Mouse (Mus musculus) retina, adult 2 months (tissue): ENCODE measurements around the gene Ptpre.
"Not testable (repeated sequence)": the region's sequence is repeated elsewhere in the genome, so short reads cannot be mapped to it uniquely, and the experiment has no call there.

Experiments
- DNase-seq: peaks from one replicate; pipeline ENCODE4 v3.0.0-alpha.2; 2012; ENCODE audit warnings: low read depth, low spot score

Gene Ptpre

DNA sequence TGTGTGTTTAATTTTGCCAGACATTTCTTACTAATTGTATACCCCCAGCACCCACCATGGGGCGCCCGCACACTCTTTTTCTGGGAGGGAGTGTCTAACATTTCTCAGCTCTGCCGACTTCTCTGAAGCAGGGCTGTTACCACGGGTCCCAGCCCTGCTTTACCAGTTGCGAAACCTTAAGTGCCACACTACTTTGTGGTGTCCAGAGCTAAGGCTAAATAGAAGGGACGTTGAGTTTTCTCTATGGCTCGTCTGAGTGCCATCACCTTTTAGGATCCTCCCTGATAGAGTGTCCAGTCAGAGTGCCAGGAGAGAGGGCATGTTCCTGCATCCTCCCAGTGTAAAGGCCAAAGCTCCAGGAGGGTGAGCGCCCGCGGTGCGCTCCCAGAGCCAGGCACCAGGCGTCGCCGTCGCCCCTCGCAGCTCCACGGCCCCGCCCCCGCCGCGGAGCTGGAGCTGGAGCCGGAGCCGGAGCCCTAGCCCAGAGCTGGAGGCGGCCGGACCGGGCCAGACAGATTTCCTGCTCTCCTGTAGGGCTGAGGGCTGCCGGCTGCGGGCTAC is at the start of gene Ptpre:
Gene Ptpre, plus strand, starts transcription at position 141 of the 561 bp plus-strand sequence.
- DNase-seq, result peak; percentile 16

DNA sequence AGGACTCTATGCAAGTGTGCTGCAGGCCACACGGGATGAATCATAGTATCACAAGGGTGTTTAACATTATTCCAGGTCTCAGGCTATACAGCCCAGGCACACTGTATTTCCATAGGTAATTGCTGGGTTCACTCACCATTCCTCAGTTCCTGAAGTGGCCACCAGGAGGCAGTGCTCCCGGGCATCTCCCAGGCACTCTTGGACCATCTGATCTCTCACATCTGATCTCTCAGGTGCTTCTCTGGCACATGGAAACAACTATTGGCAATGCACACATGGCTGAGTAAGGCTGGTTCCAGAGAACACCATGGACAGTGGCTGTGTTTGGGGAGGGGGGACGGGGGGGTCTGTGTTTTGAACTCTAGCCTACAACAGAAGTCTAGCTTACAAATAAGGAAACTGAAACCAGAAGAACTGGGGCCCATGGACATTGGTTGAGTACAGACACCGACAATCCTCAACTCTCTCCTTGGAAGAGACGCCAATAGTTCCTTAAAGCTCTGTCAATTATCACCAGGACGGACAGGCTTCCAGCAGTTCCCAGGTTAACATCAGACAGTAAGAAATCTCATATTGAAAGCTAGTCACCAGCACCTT is 49.0 kb upstream of the Ptpre start:
- no peak for DNase-seq

DNA sequence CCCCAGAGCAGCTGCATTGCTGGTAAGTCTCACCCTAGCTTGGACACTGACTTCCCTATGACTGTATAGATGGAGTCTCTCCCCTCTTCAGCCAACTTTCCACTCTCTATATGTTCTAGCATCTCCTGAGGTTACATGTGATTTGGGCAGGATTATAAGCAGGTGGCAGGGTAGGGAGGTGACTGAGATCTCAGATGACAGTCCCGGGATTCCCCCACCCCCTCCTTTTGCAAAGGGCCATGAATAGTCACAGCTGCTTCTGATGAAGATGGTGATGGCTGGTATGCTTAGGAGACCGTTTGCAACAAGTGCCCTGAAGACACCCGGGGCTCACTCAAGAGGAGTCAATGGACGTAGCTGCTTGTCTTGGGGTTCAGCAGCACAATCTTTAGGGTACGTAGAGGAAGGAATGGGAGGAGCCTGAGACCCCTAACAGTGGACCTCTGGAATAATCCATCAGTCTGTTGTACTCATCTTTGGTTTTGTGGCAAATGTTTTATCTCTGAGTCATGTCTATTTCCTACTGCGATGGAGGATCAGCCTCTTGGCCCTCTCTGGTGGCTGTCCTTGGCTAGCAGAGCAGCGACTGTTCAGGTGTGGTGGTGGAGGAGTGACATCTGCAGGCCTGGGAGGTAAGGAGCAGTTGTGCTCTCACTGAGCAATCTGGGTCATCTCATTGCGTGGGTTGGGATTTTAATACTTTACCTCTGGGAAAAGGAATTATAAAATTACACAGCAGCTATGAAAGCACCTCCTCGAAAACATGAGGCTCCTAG is 47.4 kb upstream of the Ptpre start:
- DNase-seq, result no peak

DNA sequence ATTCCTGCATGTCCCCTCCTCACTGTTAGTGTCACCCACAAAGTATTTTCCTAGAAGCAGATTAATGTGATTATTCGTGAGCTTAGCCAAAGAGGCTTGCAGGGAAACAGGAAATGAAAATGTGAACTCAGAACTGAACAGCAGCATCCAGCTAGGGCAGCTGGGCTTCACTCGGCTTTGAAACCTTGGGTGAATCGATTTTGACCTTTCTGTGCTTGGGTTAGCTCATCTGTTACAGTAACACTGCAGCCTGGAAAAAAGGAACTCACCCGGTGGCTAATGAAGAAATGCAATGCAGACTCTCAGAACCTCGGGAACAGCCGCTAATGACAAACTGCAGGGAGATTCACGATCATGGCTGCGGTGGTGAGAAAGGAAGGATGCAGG is 46.8 kb upstream of the Ptpre start:
- no peak for DNase-seq

DNA sequence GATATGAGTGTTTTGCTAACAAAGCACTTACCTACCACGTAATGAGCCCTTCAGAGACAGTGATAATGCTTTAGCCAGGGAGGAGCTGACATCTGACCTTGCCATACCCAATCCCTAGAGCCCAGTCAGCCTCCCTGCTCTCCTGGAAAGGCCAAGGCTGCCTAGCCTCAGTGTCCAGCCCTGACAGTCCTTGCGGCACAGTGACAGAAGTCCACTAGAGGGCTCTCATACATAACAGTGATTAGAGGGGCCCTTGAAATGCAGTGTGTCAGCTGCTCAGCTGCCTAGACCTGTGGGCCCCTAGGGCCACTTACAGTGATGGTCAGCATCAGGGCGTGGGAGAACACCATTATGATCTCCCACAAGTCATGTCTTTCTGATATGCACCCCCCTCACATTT is 42.0 kb upstream of the Ptpre start:
- no peak for DNase-seq

DNA sequence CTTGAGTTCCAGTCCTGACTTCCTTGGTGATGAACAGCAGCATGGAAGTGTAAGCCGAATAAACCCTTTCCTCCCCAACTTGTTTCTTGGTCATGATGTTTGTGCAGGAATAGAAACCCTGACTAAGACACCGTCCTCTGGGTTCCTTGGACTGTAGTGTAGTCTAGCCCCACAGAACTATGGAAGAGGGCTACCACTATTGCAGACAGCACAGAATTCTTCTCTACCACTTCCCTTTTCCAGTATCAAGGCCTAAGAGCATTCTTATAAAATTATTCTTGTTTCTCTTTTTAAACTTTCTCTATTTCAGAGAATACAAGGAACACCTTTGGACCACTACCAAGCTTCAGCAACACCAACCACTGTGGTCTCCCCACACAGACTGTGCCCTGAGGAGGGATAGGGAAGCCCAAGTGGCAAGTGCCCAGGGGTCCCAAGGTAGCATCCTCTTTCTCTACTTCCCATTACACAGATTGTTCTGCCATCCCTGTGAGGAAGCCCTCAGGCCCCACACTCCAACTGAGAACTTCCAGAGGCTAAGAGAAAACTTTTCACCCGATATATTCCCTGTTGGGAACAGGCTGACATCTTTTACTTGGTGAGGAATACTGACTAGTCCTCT is 38.6 kb upstream of the Ptpre start:
- DNase-seq, result no peak

DNA sequence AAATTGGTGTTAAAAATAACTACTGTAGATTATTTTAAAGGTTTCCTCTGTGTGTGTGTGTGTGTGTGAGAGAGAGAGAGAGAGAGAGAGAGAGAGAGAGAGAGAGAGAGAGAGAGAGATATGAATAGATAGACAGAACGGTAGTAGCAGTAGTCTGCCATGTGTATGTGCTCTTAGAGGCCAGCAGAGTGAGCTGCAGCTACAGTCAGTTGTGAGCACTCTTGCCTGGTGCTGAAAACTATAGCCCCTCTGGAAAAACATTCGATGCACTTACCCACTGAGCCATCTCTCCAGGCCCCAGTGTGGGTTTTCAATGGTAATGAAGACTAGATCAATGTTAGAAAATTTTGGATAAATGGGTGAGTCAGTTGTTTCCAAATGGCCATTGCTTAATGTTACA is 37.9 kb upstream of the Ptpre start:
- DNase-seq, result no peak

DNA sequence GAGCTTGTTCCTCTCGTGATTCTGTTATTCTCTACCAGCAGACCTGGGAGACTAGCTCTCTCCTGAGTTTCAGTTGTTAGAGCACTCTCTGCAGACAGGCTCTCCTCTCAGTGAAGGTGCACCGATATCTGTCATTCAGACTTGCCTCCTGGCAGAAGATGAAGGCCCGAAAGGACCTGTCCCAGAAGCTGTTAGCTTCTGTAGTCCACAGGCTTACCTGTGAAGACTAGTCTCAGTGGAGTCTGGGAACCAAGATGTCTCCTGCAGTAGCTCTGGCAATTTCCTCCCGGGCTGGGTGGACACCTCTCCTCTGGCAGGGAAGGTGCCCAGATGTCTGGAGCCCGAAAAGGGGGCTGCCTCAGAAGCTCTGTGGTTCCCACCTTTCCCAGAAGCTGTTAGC is 30.8 kb upstream of the Ptpre start:
- not testable (repeated sequence) for DNase-seq

DNA sequence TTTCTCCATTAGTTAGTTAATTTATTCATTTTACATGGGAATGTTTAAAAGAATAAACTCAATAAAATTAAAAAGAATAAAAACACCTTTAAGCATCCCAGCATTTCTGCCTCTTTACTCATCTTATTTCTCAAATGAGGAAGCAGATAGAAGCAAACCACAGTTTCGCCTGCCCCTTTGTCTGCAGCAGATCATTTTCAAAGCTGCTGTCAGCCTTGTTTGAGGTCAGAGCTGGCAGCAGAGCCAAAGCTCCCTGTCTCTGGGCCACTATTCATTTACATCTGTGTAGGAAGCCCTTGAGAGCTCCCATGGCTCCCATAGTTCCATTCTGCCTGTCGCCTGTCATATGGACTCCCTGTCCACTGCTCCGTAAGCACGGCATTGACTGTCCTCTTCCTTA is 28.7 kb upstream of the Ptpre start:
- DNase-seq, result no peak

DNA sequence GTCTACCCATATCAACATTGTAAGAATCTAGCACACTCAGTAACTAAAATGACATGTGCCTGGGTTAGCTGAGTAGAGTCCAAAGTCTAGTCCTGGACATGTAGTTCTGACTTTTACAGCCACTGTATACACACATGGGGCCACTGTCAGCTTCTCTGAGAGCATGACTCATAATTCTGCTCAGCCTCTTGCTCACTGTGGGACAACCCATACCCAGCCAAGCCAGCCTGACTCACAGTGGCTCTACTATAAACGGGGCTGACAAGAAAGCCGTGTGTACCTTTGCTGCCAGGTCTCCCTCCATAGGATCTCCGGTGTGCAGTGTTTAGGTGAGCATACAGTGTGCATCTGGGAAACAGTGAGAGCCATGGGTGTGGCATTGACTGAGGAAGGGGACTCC is 28.0 kb upstream of the Ptpre start:
- no peak for DNase-seq

DNA sequence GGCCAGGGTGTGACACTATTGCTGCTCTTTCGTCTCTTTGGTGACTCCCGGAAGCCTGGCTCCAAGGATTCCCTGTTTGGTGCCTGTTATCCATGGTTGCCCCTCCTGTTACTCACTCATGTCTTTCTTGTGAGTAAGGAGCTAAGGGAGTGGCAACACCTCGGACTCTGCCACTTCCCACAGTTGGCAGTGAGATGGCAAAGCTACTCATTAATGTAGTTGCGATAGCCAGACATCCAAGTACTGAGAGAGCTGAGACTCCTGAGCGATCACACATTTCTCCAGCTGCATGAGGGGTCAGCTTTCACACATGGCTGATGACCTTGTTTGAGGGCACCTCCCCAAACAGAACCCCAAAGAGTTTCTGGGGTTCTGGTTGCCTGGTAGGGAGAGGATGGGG is 26.9 kb upstream of the Ptpre start:
- DNase-seq, result no peak

DNA sequence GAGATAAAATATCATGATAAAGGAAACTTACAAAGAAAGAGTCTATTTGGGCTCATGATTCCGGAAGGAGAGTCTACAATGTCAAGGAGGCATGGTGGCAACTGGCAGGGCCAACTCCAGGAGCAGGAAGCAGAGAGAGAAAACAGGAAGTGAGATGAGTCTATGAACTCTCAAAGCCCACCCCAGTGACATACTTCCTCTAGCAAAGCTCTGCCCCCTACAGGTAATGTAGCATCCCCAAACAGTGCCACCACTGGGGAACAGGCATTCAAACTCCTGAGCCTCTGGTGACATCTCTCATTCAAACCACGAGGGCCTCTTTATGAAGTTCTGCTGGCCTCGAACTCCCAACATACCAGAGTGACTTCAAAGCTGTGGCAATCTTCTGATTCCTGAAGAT is 25.6 kb upstream of the Ptpre start:
- DNase-seq, result no peak

DNA sequence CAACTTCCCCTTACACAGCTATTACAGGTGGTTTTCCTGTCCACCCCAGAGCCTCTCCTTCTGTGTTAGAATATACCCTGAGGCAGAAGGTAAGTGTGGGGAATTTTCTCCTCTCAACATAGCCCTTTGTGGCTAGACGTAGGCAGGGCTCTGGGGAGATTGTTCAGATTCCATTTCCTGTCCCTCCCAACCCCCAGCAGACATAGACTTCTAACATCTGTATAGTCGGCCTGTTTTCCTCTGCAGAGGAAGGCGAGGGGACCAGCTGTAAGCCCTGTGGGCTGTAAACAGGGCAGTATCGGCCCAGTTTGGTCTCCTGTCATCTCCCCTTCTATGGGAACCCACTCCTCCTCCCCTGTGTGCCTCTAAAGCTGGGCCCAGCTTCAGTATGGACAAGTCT is 20.1 kb upstream of the Ptpre start:
- DNase-seq, result no peak

DNA sequence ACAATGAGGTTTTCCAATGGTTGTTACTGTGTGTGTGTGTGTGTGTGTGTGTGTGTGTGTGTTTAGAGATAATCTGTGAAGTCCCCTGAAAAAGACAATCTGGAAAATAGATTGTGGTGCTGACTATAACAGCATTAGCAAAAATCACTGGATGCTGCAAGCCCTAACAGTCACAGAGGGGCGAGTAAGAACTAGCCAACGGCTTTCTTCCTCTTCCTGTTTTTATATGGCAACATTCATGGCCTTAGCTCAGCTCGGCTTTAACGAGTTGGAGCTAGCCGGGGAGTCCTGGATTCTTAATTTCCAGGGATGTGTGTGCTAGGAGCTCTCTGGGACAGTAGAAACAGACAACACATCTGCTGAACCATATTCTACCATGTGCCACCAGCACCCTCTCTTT is 17.0 kb upstream of the Ptpre start:
- no peak for DNase-seq

DNA sequence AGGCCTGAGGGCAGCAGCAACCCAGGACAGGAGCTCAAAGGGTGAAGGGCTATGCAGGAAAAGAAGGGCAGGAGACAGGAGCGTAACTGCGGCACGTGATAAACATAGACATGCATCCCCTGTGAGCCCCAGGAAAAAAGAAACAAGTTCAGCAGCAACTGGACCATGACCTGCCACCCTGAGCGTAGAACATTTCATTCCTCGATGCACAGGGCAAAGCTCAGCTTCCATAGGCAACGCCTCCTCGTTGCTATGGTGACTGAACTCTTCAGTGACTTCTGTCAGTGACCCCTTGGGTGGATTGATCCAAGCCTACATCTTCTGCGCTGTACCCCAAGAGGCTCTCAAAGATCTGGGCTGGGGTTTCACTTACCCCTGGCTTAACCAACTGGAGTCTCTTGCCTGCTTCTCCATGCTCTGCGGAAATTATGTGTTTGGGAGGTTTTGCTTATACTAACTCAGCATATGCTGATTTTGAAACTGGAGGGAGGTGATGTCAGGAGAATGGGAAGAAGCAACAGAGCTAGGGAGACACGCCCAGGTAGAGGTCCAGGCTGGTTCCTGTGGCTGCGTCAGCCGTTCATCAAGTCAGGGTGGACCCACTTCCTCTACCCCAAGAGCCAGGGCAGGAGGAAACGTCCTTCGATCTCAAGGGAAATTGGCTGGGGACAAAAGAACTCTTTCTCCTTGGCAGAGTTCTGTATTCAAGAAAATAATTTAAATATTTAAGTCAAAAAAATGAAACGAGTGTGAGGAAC is 15.3 kb upstream of the Ptpre start:
- no peak for DNase-seq

DNA sequence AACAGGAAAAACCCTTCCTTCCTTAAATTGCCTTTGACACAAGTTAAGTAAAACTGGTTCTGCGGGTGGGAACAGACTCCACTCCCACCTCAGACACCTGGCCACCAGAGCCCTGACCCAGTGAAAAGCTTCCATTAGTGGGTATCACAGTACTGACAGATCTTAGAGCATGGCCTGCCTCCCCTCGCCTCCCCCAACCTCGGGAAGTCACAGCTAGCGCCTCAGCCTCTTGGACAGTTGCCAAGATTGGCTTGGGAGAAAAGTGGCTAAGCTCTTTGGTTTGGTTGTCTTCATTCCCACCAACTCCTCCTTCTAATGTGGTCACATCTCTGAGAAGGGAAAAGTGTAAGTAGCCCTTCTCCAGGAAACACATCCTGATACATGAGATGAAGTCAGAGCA is 13.3 kb upstream of the Ptpre start:
- no peak for DNase-seq

DNA sequence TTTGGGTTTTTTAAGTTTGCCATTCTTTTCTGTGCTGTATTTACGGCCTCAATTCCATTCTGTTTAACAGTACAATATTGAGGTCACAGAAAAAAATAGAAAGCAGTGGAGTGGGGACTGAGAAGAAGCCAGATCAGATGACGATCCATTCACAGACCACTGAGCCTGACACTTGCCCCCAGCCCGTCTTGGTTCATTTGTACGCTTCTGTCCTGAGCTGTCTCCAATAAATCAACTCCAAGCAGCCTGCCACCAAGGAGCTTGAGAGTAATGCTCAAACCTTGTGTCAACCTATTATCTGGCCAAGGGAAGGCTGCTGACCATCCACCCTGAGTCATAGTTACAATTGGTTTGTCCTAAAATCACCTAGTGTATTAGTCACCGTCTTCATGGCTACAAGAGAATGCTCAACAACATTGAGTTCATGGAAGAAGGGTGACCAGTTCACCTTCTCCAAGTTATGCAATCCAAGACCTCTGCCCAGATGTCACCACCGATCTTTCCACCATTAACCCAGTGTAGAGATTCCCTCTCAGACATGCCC is 12.8 kb upstream of the Ptpre start:
- no peak for DNase-seq

DNA sequence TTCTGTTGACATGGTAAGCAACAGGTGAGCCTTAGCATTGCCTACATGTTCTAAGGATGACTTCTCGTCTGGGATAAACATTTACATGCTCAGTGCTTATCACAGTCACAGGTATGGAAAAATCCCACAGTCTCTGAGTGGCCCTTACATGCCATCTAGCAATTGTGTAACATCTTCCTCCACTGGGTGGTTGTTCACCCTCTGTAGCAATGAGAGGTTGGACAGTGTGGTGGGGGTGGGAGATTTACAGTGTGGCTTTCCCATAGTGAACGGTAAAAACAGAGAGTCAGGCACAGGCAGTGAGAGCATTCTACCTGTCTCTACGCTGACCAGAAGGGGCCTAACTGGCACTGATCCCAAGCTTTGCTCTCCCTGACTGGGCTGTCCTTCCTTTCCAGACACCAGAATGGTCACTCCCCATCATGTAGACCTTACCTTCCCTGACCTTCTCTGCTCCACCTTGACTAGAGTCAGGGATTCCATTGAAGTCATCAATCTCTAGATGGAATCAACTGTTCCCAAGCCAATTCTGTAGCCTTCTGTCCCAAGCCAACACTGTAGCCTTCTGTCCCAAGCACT is 10.6 kb upstream of the Ptpre start:
- DNase-seq, result no peak

DNA sequence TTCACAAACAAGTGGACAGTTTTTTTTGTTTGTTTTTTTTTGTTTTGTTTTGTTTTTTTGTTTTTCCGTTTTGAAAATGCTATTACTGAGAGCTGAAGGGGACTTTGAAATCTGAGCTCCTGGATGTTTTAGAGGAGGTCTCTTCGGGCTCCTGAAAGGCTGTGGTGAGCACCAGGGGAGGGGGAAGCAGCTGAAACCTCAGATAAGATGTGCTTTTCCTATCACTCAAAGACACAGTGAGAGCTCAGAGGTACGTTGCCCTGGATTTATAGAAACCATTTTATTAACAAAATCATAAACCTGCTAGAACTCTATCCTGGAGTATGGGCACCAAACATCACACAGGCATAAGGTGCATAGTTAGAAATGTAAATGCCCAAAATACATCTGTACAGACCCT is 10.1 kb upstream of the Ptpre start:
- DNase-seq, result no peak

DNA sequence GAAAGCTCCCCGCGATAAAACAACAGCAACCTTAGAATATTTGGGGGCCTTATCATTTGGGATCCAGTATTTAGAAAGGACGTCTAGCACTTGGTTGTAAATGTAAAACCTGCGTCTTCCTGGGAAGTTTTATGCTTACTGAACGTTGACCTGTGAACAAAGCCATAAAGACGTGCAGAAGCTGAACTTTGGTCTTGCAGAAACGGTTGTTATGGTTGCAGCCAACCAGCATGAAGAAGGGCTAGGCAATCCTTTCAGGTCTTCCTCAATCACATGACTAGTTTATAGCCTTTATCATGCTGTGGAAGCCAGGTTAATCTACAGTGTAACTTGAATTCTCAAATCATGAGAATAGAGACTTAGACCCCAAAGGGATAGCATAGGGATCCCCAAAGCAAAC is 8.8 kb upstream of the Ptpre start, which contains the start of gene Clrn3:
Gene Clrn3, minus strand, starts transcription at position 140 of the 400 bp plus-strand sequence.
- DNase-seq, result no peak

DNA sequence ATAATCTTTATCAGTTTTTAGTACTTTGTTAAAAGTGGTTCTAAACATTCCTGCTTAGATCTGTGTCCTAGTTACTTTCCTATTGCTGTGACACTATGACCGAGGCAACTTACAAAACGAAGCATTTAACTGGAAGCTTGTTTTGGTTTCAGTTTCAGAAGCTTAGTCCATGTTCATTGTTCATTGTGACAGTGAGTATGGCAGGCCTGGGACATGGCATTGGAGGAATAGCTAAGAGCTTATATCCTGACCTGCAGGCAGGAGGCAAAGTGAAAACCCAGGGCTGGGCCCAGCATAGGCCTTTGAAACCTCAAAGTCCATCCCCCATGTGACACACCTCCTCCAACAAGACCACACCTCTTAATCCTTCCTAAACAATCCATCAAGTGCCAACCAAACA is 8.2 kb upstream of the Ptpre start:
- no peak for DNase-seq
